Mouse (Mus musculus): ENCODE measurements around the gene Mgat5.

- TF ChIP-seq CTCF (IDR thresholded peaks at IDR 0.05; ENCODE audit: borderline replicate concordance, control insufficient read depth, extremely low read depth, insufficient read depth, low read length, poor library complexity) (no peak), POLR2A (IDR thresholded peaks at IDR 0.05; ENCODE audit: control insufficient read depth, extremely low read depth, insufficient read depth, low read length, poor library complexity) (no peak)
These were observed 141.9 kb downstream of the Mgat5 start for GRCm38 (mm10) chr1:127346596-127347139.

Measured in thymus, adult 2 months (tissue).